Mouse (Mus musculus): Measurements from ENCODE around the gene Ccser2. TPM values are rescaled to one million over a fixed set of nuclear protein-coding genes. Genes with fewer than 3 reads are reported as not detected.

Gene Ccser2
- polyA plus RNA-seq, 1 experiment from 2014 or later: 31.1 TPM

DNA sequence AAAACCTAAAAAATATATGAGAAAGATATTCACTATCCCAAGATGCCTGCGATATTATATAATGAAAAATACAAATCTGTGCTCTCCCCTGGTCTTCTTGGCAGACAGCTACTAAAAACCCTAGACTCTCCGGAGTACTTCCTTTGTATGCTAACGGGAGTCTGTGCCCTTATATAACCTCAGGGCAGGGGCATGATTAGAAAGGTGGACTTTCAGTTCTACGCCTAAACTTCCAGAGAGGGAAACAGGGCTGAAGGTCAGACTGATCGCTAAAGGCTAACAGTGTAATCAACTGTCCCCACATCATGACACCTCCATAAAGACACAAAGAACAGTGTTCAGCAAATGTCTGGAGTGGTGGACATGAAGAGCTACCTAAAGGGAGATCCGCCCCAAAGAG lies 11.3 kb downstream of the Ccser2 start:
- no peaks in the 10 kb centered on the region for H3K4me1 ChIP-seq (replicated peaks; ENCODE audit: control insufficient read depth, insufficient read depth, low read length)
- H3K36me3 ChIP-seq (ENCODE audit: control insufficient read depth, insufficient read depth, low read length): no peaks in the 10 kb centered on the region
- ATAC-seq (replicated peaks; ENCODE audit: low FRiP score, low TSS enrichment, low read depth) (no peak), DNase-seq (ENCODE audit: low spot score) (no peak)
- H3K27ac ChIP-seq (ENCODE audit: low read depth): no peak overlapping the region
- no peaks in the 10 kb centered on the region for H3K27me3 ChIP-seq (replicated peaks; ENCODE audit: control insufficient read depth, insufficient read depth, low read length)
- H3K9ac ChIP-seq (ENCODE audit: low read length): no peak overlapping the region
- H3K9me3 ChIP-seq (ENCODE audit: control insufficient read depth, low read length): no peaks in the 10 kb centered on the region
- no peak overlapping the region for H3K4me2 ChIP-seq (ENCODE audit: low read length)
- no peak overlapping the region for H3K4me3 ChIP-seq (ENCODE audit: low read depth, low read length)
- 80% methylated on average over 6 of the region's 6 CpGs for WGBS

GRCm38 (mm10) chr14:36956717-36957116 lies 11.9 kb downstream of the Ccser2 start:
- 29% methylated on average over 5 of the region's 5 CpGs for WGBS
- H3K9ac ChIP-seq (ENCODE audit: low read length): no peak overlapping the region
- no peaks in the 10 kb centered on the region for H3K27me3 ChIP-seq (replicated peaks; ENCODE audit: control insufficient read depth, insufficient read depth, low read length)
- no peaks in the 10 kb centered on the region for H3K36me3 ChIP-seq (ENCODE audit: control insufficient read depth, insufficient read depth, low read length)
- no peak overlapping the region for H3K4me2 ChIP-seq (ENCODE audit: low read length)
- ATAC-seq (replicated peaks; ENCODE audit: low FRiP score, low TSS enrichment, low read depth) (no peak), DNase-seq (ENCODE audit: low spot score) (no peak)
- H3K27ac ChIP-seq (ENCODE audit: low read depth): no peak overlapping the region
- no peaks in the 10 kb centered on the region for H3K9me3 ChIP-seq (ENCODE audit: control insufficient read depth, low read length)
- H3K4me1 ChIP-seq (replicated peaks; ENCODE audit: control insufficient read depth, insufficient read depth, low read length): no peaks in the 10 kb centered on the region
- H3K4me3 ChIP-seq (ENCODE audit: low read depth, low read length): no peak overlapping the region

- ATAC-seq (replicated peaks; ENCODE audit: low FRiP score, low TSS enrichment, low read depth): no peak
- DNase-seq (ENCODE audit: low spot score): no peak
- H3K36me3 ChIP-seq (ENCODE audit: control insufficient read depth, insufficient read depth, low read length): no peaks in the 10 kb centered on the region
- 83% methylated on average over 10 of the region's 10 CpGs for WGBS
- no peaks in the 10 kb centered on the region for H3K4me1 ChIP-seq (replicated peaks; ENCODE audit: control insufficient read depth, insufficient read depth, low read length)
- H3K27me3 ChIP-seq (replicated peaks; ENCODE audit: control insufficient read depth, insufficient read depth, low read length): no peaks in the 10 kb centered on the region
- no peak overlapping the region for H3K4me2 ChIP-seq (ENCODE audit: low read length)
- H3K9ac ChIP-seq (ENCODE audit: low read length): no peak overlapping the region
- no peaks in the 10 kb centered on the region for H3K9me3 ChIP-seq (ENCODE audit: control insufficient read depth, low read length)
- H3K27ac ChIP-seq (ENCODE audit: low read depth): no peak overlapping the region
- no peak overlapping the region for H3K4me3 ChIP-seq (ENCODE audit: low read depth, low read length)
Measured at GRCm38 (mm10) chr14:36952687-36953426, 15.7 kb downstream of the Ccser2 start.

- ATAC-seq (replicated peaks; ENCODE audit: low FRiP score, low TSS enrichment, low read depth) (no peak), DNase-seq (ENCODE audit: low spot score) (no peak)
- no peaks in the 10 kb centered on the region for H3K36me3 ChIP-seq (ENCODE audit: control insufficient read depth, insufficient read depth, low read length)
- no peaks in the 10 kb centered on the region for H3K9me3 ChIP-seq (ENCODE audit: control insufficient read depth, low read length)
- no peak overlapping the region for H3K4me2 ChIP-seq (ENCODE audit: low read length)
- no peaks in the 10 kb centered on the region for H3K27me3 ChIP-seq (replicated peaks; ENCODE audit: control insufficient read depth, insufficient read depth, low read length)
- WGBS: 34% methylated on average over 2 of the region's 2 CpGs
- H3K27ac ChIP-seq (ENCODE audit: low read depth): no peak overlapping the region
- H3K4me1 ChIP-seq (replicated peaks; ENCODE audit: control insufficient read depth, insufficient read depth, low read length): no peaks in the 10 kb centered on the region
- no peak overlapping the region for H3K9ac ChIP-seq (ENCODE audit: low read length)
- H3K4me3 ChIP-seq (ENCODE audit: low read depth, low read length): no peak overlapping the region
Measured at GRCm38 (mm10) chr14:36952142-36952541, 16.4 kb downstream of the Ccser2 start.

- no peak for ATAC-seq (replicated peaks; ENCODE audit: low FRiP score, low TSS enrichment, low read depth)
- Histone ChIP-seq H3K9ac (ENCODE audit: low read length) (no peak overlapping the region), H3K27me3 (replicated peaks; ENCODE audit: control insufficient read depth, insufficient read depth, low read length) (no peaks in the 10 kb centered on the region), H3K4me1 (replicated peaks; ENCODE audit: control insufficient read depth, insufficient read depth, low read length) (no peaks in the 10 kb centered on the region), H3K4me2 (ENCODE audit: low read length) (no peak overlapping the region), H3K4me3 (ENCODE audit: low read depth, low read length) (no peak overlapping the region), H3K36me3 (ENCODE audit: control insufficient read depth, insufficient read depth, low read length) (peaks cover 19% of the 10 kb centered on the region), H3K9me3 (ENCODE audit: control insufficient read depth, low read length) (no peaks in the 10 kb centered on the region), H3K27ac (ENCODE audit: low read depth) (no peak overlapping the region)
- whole genome bisulfite sequencing: 51% methylated on average over 5 of the region's 5 CpGs
- no peak for DNase-seq (ENCODE audit: low spot score)
Measured at GRCm38 (mm10) chr14:36942716-36943115, 25.9 kb downstream of the Ccser2 start.

GRCm38 (mm10) chr14:36937941-36938340 lies 30.6 kb downstream of the Ccser2 start:
- no peak for ATAC-seq (replicated peaks; ENCODE audit: low FRiP score, low TSS enrichment, low read depth)
- WGBS: 85% methylated on average over 2 of the region's 2 CpGs
- H3K4me2 ChIP-seq (ENCODE audit: low read length): no peak overlapping the region

DNA sequence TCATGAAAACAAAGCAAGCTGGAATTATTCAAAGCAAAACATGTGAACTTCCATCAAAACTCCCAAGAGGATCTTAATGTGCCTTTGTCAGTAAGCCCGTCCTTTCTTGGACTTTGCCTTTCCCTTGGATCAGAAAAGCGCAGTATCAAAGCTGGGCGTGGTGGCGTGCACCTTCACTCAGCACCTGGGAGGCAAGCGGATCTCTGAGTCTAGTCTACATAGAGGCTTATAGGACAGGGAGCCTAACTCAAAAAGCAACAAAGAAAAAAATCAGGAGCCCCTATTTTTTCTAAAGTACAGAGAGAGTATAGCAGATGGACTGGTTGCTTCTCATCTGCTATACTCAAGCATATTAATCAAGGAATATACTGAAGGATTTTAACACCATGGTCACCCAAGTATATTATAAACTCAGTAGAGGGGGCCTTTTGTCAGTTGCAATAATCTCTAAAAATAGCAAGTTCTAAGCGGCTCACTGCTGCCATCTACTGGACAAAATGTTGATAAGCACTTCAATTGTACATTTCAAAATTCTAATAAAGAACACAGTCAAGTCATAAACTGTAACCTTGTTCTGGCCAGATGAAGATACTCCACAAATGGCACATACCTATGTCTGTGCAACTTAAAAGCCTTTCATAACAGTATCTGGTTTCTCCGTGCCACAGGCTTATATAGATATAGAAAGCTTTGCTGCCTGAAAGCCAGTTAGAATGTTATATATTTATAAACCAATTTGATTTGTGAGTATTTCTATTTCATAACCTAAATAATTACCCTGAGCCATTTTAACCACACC lies 31.3 kb downstream of the Ccser2 start:
- 70% methylated on average over 7 of the region's 7 CpGs for WGBS
- no peak for DNase-seq (ENCODE audit: low spot score)
- no peak overlapping the region for H3K27ac ChIP-seq (ENCODE audit: low read depth)

More at GRCm38 (mm10) chr14:36937941-36938340, 30.6 kb downstream of the Ccser2 start:
- DNase-seq (ENCODE audit: low spot score): no peak
- no peak overlapping the region for H3K27ac ChIP-seq (ENCODE audit: low read depth)
- H3K36me3 ChIP-seq (ENCODE audit: control insufficient read depth, insufficient read depth, low read length): peaks cover 19% of the 10 kb centered on the region
- no peak overlapping the region for H3K9ac ChIP-seq (ENCODE audit: low read length)
- H3K9me3 ChIP-seq (ENCODE audit: control insufficient read depth, low read length): no peaks in the 10 kb centered on the region
- H3K4me3 ChIP-seq (ENCODE audit: low read depth, low read length): no peak overlapping the region
- H3K27me3 ChIP-seq (replicated peaks; ENCODE audit: control insufficient read depth, insufficient read depth, low read length): no peaks in the 10 kb centered on the region
- no peaks in the 10 kb centered on the region for H3K4me1 ChIP-seq (replicated peaks; ENCODE audit: control insufficient read depth, insufficient read depth, low read length)

DNA sequence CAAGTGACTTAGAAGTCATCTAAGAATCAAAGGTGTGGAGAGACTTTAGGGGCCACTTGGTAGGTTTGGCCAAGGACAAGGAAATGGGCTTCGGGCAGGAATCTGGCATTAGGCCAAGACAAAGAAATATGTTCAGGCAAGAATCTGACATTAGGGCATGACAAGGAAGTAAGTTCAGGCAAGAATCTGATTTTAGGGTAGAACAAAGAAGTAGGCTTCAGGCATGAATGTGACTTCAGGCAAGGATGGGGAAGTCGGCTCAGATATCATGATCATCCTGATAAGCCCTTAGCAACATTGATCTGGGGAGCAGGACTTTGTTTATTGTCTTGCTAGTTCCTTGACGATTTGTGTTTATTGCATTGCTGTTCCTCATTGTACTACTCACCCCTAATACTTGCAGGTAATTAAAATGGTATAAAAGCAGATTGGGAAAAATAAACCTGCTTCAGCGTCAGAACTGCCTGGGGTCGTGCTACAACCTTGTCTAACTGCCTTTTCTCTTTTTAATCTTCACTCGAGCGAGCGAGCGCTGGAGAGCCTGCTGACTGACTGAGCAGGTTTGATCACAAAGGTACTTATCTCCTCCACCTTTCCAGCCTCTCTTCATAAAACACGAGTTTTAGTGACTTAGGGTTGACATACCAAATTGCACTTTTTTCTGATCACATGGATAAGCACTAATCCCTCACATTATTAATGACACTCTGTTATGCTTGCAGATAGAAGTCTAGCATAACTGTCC lies 35.8 kb downstream of the Ccser2 start:
- H3K36me3 ChIP-seq (ENCODE audit: control insufficient read depth, insufficient read depth, low read length): no peaks in the 10 kb centered on the region; the same call in 1 of the 2 replicates
- no peaks in the 10 kb centered on the region for H3K9me3 ChIP-seq (ENCODE audit: control insufficient read depth, low read length)
- no peak overlapping the region for H3K9ac ChIP-seq (ENCODE audit: low read length)
- peak; percentile 67; the same call in 1 of the 2 replicates for ATAC-seq (replicated peaks; ENCODE audit: low FRiP score, low TSS enrichment, low read depth)
- no peak overlapping the region for H3K4me2 ChIP-seq (ENCODE audit: low read length)
- H3K27me3 ChIP-seq (replicated peaks; ENCODE audit: control insufficient read depth, insufficient read depth, low read length): no peaks in the 10 kb centered on the region
- no peaks in the 10 kb centered on the region for H3K4me1 ChIP-seq (replicated peaks; ENCODE audit: control insufficient read depth, insufficient read depth, low read length)
- H3K4me3 ChIP-seq (ENCODE audit: low read depth, low read length): no peak overlapping the region
- no peak overlapping the region for H3K27ac ChIP-seq (ENCODE audit: low read depth)
- DNase-seq (ENCODE audit: low spot score): no peak
- WGBS: 62% methylated on average over 10 of the region's 10 CpGs

More for the DNA sequence above, 31.3 kb downstream of the Ccser2 start:
- Histone ChIP-seq H3K4me1 (replicated peaks; ENCODE audit: control insufficient read depth, insufficient read depth, low read length) (no peaks in the 10 kb centered on the region), H3K36me3 (ENCODE audit: control insufficient read depth, insufficient read depth, low read length) (peaks cover 19% of the 10 kb centered on the region), H3K4me2 (ENCODE audit: low read length) (no peak overlapping the region), H3K9me3 (ENCODE audit: control insufficient read depth, low read length) (no peaks in the 10 kb centered on the region), H3K4me3 (ENCODE audit: low read depth, low read length) (no peak overlapping the region), H3K9ac (ENCODE audit: low read length) (no peak overlapping the region), H3K27me3 (replicated peaks; ENCODE audit: control insufficient read depth, insufficient read depth, low read length) (no peaks in the 10 kb centered on the region)
- peak; percentile 61; the same call in 1 of the 2 replicates for ATAC-seq (replicated peaks; ENCODE audit: low FRiP score, low TSS enrichment, low read depth)

Data from intestine, embryonic 14.5 days (tissue).